Mouse (Mus musculus) G1E (cell line): ENCODE results near the gene Ermard. TPM values are rescaled to one million over a fixed set of nuclear protein-coding genes. Genes with fewer than 3 reads are reported as not detected.

Experiments
- ATAC-seq: 2 replicates; pipeline ENCODE4 v1.8.0; 2016; ENCODE audit warnings: mild to moderate bottlenecking; ENCODE audit not compliant: insufficient number of reproducible peaks, poor library complexity, low FRiP score, severe bottlenecking; ENCODE audit errors: extremely low read depth
- DNase-seq: peaks from one replicate; pipeline ENCODE4 v3.0.0; 2012; ENCODE audit warnings: low spot score
- H3K27me3 ChIP-seq: 2 replicates; pipeline ENCODE4 v1.6.1; 2012; ENCODE audit warnings: mild to moderate bottlenecking, low read length, inconsistent platforms; ENCODE audit not compliant: insufficient read depth
- H3K36me3 ChIP-seq: replicated peaks from 2 replicates; pipeline ENCODE3; 2012; ENCODE audit warnings: mild to moderate bottlenecking, inconsistent platforms
- H3K4me1 ChIP-seq: 2 replicates; pipeline ENCODE4 v1.6.1; 2012; ENCODE audit warnings: low read depth, low read length, inconsistent platforms, mixed read lengths; ENCODE audit not compliant: insufficient read depth
- H3K4me3 ChIP-seq: 2 replicates; pipeline ENCODE4 v1.5.1; 2012; ENCODE audit warnings: low read depth, mild to moderate bottlenecking, inconsistent platforms, low read length, moderate library complexity, mixed read lengths
- H3K9me3 ChIP-seq: replicated peaks from 2 replicates; pipeline ENCODE4 v1.6.1; 2012; ENCODE audit warnings: inconsistent platforms
- CTCF ChIP-seq: IDR thresholded peaks from 2 replicates; pipeline ENCODE4 v1.5.1; 2012; ENCODE audit warnings: low read depth, low read length, inconsistent platforms, mixed read lengths
- GATA1 ChIP-seq: IDR thresholded peaks from 2 replicates; pipeline ENCODE4 v1.6.1; 2012; ENCODE audit warnings: borderline replicate concordance, low read length, inconsistent platforms, mixed read lengths
- GATA2 ChIP-seq: IDR thresholded peaks from 2 replicates; pipeline ENCODE4 v1.6.1; 2012; ENCODE audit warnings: low read depth, low read length, inconsistent platforms, borderline replicate concordance
- POLR2AphosphoS5 ChIP-seq: IDR thresholded peaks from 2 replicates; pipeline ENCODE4 v1.6.1; 2012; ENCODE audit warnings: low read depth, low read length, inconsistent platforms; ENCODE audit not compliant: insufficient replicate concordance
- TAL1 ChIP-seq: conservative IDR thresholded peaks from 2 replicates; pipeline ENCODE4 v1.6.1; 2012; ENCODE audit warnings: low read depth, low read length, inconsistent platforms, mixed read lengths
- polyA plus RNA-seq: library from polyadenylated mRNA; stranded (reverse); fragments of >175 nt; gene quantifications from 2 replicates; pipeline ENCODE4 v1.2.3, GENCODE M21; 2012
- total RNA-seq, 2 experiments: library from RNA; stranded (forward) in 1 of 2; stranded (reverse) in 1 of 2; fragments of 200-1000 nt in 1 of 2; fragments of >200 nt in 1 of 2; fragmentation: Nextera tagmentation in 1 of 2; gene quantifications; 2 replicates each; pipeline ENCODE4 v1.2.3; 2014 to 2017

Gene Ermard
- total and polyA plus RNA-seq, 3 experiments, result 2.2 to 268 (median 138) TPM

- DNase-seq (no peak), ATAC-seq (no peak)
- H3K36me3 ChIP-seq, result no peaks in the 10 kb centered on the region
- TF ChIP-seq GATA2, result no peak
- TF ChIP-seq POLR2AphosphoS5, result no peak
- TF ChIP-seq TAL1, result no peak
- no peak for TF ChIP-seq CTCF
- TF ChIP-seq GATA1, result no peak
- peaks cover 37% of the 10 kb centered on the region for H3K27me3 ChIP-seq
- H3K4me1 ChIP-seq, result no peaks in the 10 kb centered on the region
- H3K4me3 ChIP-seq, result no peak overlapping the region
- no peaks in the 10 kb centered on the region for H3K9me3 ChIP-seq
These were observed 88.8 kb downstream of the Ermard start for GRCm38 (mm10) chr17:15129630-15130287.

GRCm38 (mm10) chr17:15130288-15130656, 89.3 kb downstream of the Ermard start:
- H3K36me3 ChIP-seq, result no peaks in the 10 kb centered on the region
- no peak for ATAC-seq
- H3K9me3 ChIP-seq, result no peaks in the 10 kb centered on the region
- no peak overlapping the region for H3K4me3 ChIP-seq
- DNase-seq, result no peak
- no peaks in the 10 kb centered on the region for H3K4me1 ChIP-seq
- H3K27me3 ChIP-seq, result peaks cover 42% of the 10 kb centered on the region
- TF ChIP-seq CTCF (no peak), TAL1 (no peak), GATA2 (no peak)

GRCm38 (mm10) chr17:15134905-15135669, 94.1 kb downstream of the Ermard start:
- H3K4me1 ChIP-seq, result no peaks in the 10 kb centered on the region
- no peaks in the 10 kb centered on the region for H3K36me3 ChIP-seq
- DNase-seq, result no peak
- peaks cover 40% of the 10 kb centered on the region for H3K27me3 ChIP-seq
- no peak overlapping the region for H3K4me3 ChIP-seq
- no peak for TF ChIP-seq GATA1
- ATAC-seq, result no peak
- H3K9me3 ChIP-seq, result no peaks in the 10 kb centered on the region

GRCm38 (mm10) chr17:15137443-15137842, 96.4 kb downstream of the Ermard start:
- H3K9me3 ChIP-seq, result no peaks in the 10 kb centered on the region
- DNase-seq, result no peak
- H3K4me3 ChIP-seq, result no peak overlapping the region
- no peaks in the 10 kb centered on the region for H3K36me3 ChIP-seq
- peaks cover 39% of the 10 kb centered on the region for H3K27me3 ChIP-seq
- H3K4me1 ChIP-seq, result no peaks in the 10 kb centered on the region
- no peak for ATAC-seq
- TF ChIP-seq GATA1, result no peak
- TF ChIP-seq GATA2, result no peak
- no peak for TF ChIP-seq POLR2AphosphoS5
- TF ChIP-seq CTCF, result no peak
- TF ChIP-seq TAL1, result no peak

Other genes starting within 250 kb of the Ermard start
- gene Wdr27, start 98.0 kb upstream of the Ermard start, total RNA-seq (2014; fragmentation: Nextera tagmentation), result 2.4 TPM in 1 of 2 replicates, not detected in the other
- 0.66 and 3.9 TPM in 2 replicates for gene Wdr27, start 98.0 kb upstream of the Ermard start, total RNA-seq (2017)
- gene Wdr27, start 98.0 kb upstream of the Ermard start, polyA plus RNA-seq, result 1.7 and 1.9 TPM in 2 replicates
- 12.3 and 16.1 TPM in 2 replicates for gene 1600012H06Rik, start 98.0 kb upstream of the Ermard start, total RNA-seq (2014; fragmentation: Nextera tagmentation)
- 18.7 and 19.7 TPM in 2 replicates for gene 1600012H06Rik, start 98.0 kb upstream of the Ermard start, total RNA-seq (2017)
- gene 1600012H06Rik, start 98.0 kb upstream of the Ermard start, polyA plus RNA-seq, result 1.7 and 2.0 TPM in 2 replicates
- gene Phf10, start 79.9 kb upstream of the Ermard start, total RNA-seq (2014; fragmentation: Nextera tagmentation), result 187 and 239 TPM in 2 replicates
- 107 and 124 TPM in 2 replicates for gene Phf10, start 79.9 kb upstream of the Ermard start, total RNA-seq (2017)
- 118 and 125 TPM in 2 replicates for gene Phf10, start 79.9 kb upstream of the Ermard start, polyA plus RNA-seq
- 31.6 and 36.9 TPM in 2 replicates for gene 9030025P20Rik, start 62.7 kb upstream of the Ermard start, total RNA-seq (2014; fragmentation: Nextera tagmentation)
- gene 9030025P20Rik, start 62.7 kb upstream of the Ermard start, total RNA-seq (2017), result 30.4 and 33.3 TPM in 2 replicates
- 4.0 and 4.7 TPM in 2 replicates for gene 9030025P20Rik, start 62.7 kb upstream of the Ermard start, polyA plus RNA-seq
- 2.5 and 12.2 TPM in 2 replicates for gene Gm3417, start 62.4 kb upstream of the Ermard start, total RNA-seq (2014; fragmentation: Nextera tagmentation)
- 0.27 and 2.4 TPM in 2 replicates for gene Gm3417, start 62.4 kb upstream of the Ermard start, total RNA-seq (2017)
- 7.0 and 9.5 TPM in 2 replicates for gene Gm3417, start 62.4 kb upstream of the Ermard start, polyA plus RNA-seq
- 10.3 and 12.2 TPM in 2 replicates for gene Gm3435, start 31.0 kb upstream of the Ermard start, total RNA-seq (2014; fragmentation: Nextera tagmentation)
- 13.9 and 15.1 TPM in 2 replicates for gene Gm3435, start 31.0 kb upstream of the Ermard start, total RNA-seq (2017)
- gene Gm3435, start 31.0 kb upstream of the Ermard start, polyA plus RNA-seq, result 0.41 and 1.3 TPM in 2 replicates
- gene Tcte3, start 280 bp downstream of the Ermard start, total RNA-seq (2014; fragmentation: Nextera tagmentation), result not detected in 2 replicates
- gene Tcte3, start 280 bp downstream of the Ermard start, total RNA-seq (2017), result 1.7 and 4.2 TPM in 2 replicates
- 0.62 and 5.1 TPM in 2 replicates for gene Tcte3, start 280 bp downstream of the Ermard start, polyA plus RNA-seq
- 49.1 and 59.8 TPM in 2 replicates for gene Gm3448, start 329 bp downstream of the Ermard start, total RNA-seq (2014; fragmentation: Nextera tagmentation)
- gene Gm3448, start 329 bp downstream of the Ermard start, total RNA-seq (2017), result 24.9 and 31.0 TPM in 2 replicates
- gene Gm3448, start 329 bp downstream of the Ermard start, polyA plus RNA-seq, result 2.3 and 2.7 TPM in 2 replicates